Mouse (Mus musculus) embryonic facial prominence, embryonic 11.5 days (tissue): ENCODE data around the gene Cryaa. TPM values are rescaled to one million over a fixed set of nuclear protein-coding genes. Genes with fewer than 3 reads are reported as not detected.

Experiments used
- ATAC-seq: fragments of 200-750 bp; cut with Nextera tagmentation; replicated peaks from 2 replicates; pipeline ENCODE4 v1.8.0; 2017; ENCODE audit warnings: low read depth; ENCODE audit not compliant: insufficient number of reproducible peaks, low FRiP score, low TSS enrichment
- DNase-seq: peaks from one replicate; pipeline ENCODE4 v3.0.0-alpha.2; 2015; ENCODE audit warnings: low spot score
- H3K27ac ChIP-seq: fragments of 300-500 bp; sonication (generic); replicated peaks from 2 replicates; pipeline ENCODE4 v1.5.1; 2014; ENCODE audit warnings: mild to moderate bottlenecking, low read depth, low read length, control low read depth
- H3K27me3 ChIP-seq: fragments of 300-500 bp; sonication (generic); 2 replicates; pipeline ENCODE4 v1.6.1; 2014; ENCODE audit warnings: mild to moderate bottlenecking, low read length, moderate library complexity, mixed read lengths; ENCODE audit not compliant: control insufficient read depth, insufficient read depth
- H3K36me3 ChIP-seq: fragments of 300-500 bp; sonication (generic); replicated peaks from 2 replicates; pipeline ENCODE4 v1.6.1; 2014; ENCODE audit warnings: low read depth, mild to moderate bottlenecking, low read length, moderate library complexity, mixed read lengths; ENCODE audit not compliant: control insufficient read depth, insufficient read depth
- H3K4me1 ChIP-seq: fragments of 300-500 bp; sonication (generic); 2 replicates; pipeline ENCODE4 v1.6.1; 2014; ENCODE audit warnings: low read length, mixed read lengths; ENCODE audit not compliant: control insufficient read depth, insufficient read depth
- H3K4me2 ChIP-seq: fragments of 300-500 bp; sonication (generic); 2 replicates; pipeline ENCODE4 v1.6.1; 2014; ENCODE audit warnings: low read depth, mild to moderate bottlenecking, control low read depth, low read length, moderate library complexity
- H3K4me3 ChIP-seq: fragments of 300-500 bp; sonication (generic); 2 replicates; pipeline ENCODE4 v1.5.1; 2014; ENCODE audit warnings: low read depth, low read length, control low read depth
- H3K9ac ChIP-seq: fragments of 300-500 bp; sonication (generic); replicated peaks from 2 replicates; pipeline ENCODE4 v1.6.1; 2014; ENCODE audit warnings: mild to moderate bottlenecking, control low read depth, low read length
- H3K9me3 ChIP-seq: fragments of 300-500 bp; sonication (generic); replicated peaks from 2 replicates; pipeline ENCODE4 v1.6.1; 2016; ENCODE audit warnings: mild to moderate bottlenecking, low read length, inconsistent platforms, mixed read lengths; ENCODE audit not compliant: control insufficient read depth
- WGBS: fragments of 180-500 bp; shearing (Covaris S2); extraction: QIAGEN DNeasy Blood & Tissue Kit; methylation state at CpG from one replicate; pipeline ENCODE4 v1.1.7; 2014; 5-methylcytosine and 5-hydroxymethylcytosine counted together
- polyA plus RNA-seq: library from polyadenylated mRNA; unstranded; fragments of >200 nt; fragmentation: Nextera tagmentation; extraction: Ambion mirVana; gene quantifications from 2 replicates; pipeline ENCODE4 v1.2.1, GENCODE M21; 2014

The Cryaa gene
- polyA plus RNA-seq, 1 experiment from 2014 or later = 20.9 TPM

GRCm38 (mm10) chr17:31653277-31653676, 24.3 kb upstream of the Cryaa start:
- Histone ChIP-seq H3K9ac (no peak overlapping the region), H3K36me3 (peaks cover 28% of the 10 kb centered on the region), H3K4me3 (no peak overlapping the region), H3K27me3 (no peaks in the 10 kb centered on the region), H3K9me3 (no peaks in the 10 kb centered on the region), H3K4me2 (no peak overlapping the region), H3K27ac (no peak overlapping the region), H3K4me1 (no peaks in the 10 kb centered on the region)
- DNase-seq (no peak), ATAC-seq (no peak)
- 84% methylated on average over 6 of the region's 6 CpGs for WGBS

- Histone ChIP-seq H3K4me2 (no peak overlapping the region), H3K4me3 (no peak overlapping the region), H3K27ac (no peak overlapping the region), H3K9me3 (no peaks in the 10 kb centered on the region), H3K36me3 (peaks cover 27% of the 10 kb centered on the region), H3K27me3 (no peaks in the 10 kb centered on the region), H3K4me1 (no peaks in the 10 kb centered on the region), H3K9ac (no peak overlapping the region)
- ATAC-seq = no peak
- WGBS = 83% methylated on average over 4 of the region's 4 CpGs
- no peak for DNase-seq
Measured at GRCm38 (mm10) chr17:31655366-31655765, 22.2 kb upstream of the Cryaa start.

- Histone ChIP-seq H3K36me3 (peaks cover 23% of the 10 kb centered on the region), H3K4me2 (no peak overlapping the region), H3K4me1 (no peaks in the 10 kb centered on the region), H3K9ac (no peak overlapping the region), H3K27me3 (no peaks in the 10 kb centered on the region), H3K4me3 (no peak overlapping the region), H3K27ac (no peak overlapping the region), H3K9me3 (no peaks in the 10 kb centered on the region)
- 90% methylated on average over 5 of the region's 5 CpGs for WGBS
- DNase-seq (no peak), ATAC-seq (no peak)
Measured at GRCm38 (mm10) chr17:31656682-31657081, 20.9 kb upstream of the Cryaa start.

- Histone ChIP-seq H3K27ac (no peak overlapping the region), H3K9ac (peak overlapping the region; percentile 98), H3K9me3 (no peaks in the 10 kb centered on the region), H3K4me2 (peak overlapping the region; percentile 47), H3K36me3 (peaks cover 19% of the 10 kb centered on the region), H3K27me3 (no peaks in the 10 kb centered on the region), H3K4me1 (no peaks in the 10 kb centered on the region), H3K4me3 (peak overlapping the region; percentile 99)
- DNase-seq (no peak), ATAC-seq (no peak)
- 56% methylated on average over 12 of the region's 12 CpGs for WGBS
Measured at GRCm38 (mm10) chr17:31657141-31657983, 20.2 kb upstream of the Cryaa start.

GRCm38 (mm10) chr17:31658136-31658467, 19.5 kb upstream of the Cryaa start:
- H3K9me3 ChIP-seq = no peaks in the 10 kb centered on the region
- H3K27me3 ChIP-seq = no peaks in the 10 kb centered on the region
- H3K36me3 ChIP-seq = peaks cover 18% of the 10 kb centered on the region
- no peaks in the 10 kb centered on the region for H3K4me1 ChIP-seq
- ATAC-seq = no peak
- peak overlapping the region; percentile 47 for H3K4me2 ChIP-seq
- H3K4me3 ChIP-seq = peak overlapping the region; percentile 99
- no peak for DNase-seq
- peak overlapping the region; percentile 78 for H3K27ac ChIP-seq
- WGBS = under 1% methylated on average over 27 of the region's 27 CpGs
- peak overlapping the region; percentile 98 for H3K9ac ChIP-seq

GRCm38 (mm10) chr17:31658468-31659185, 19.0 kb upstream of the Cryaa start, which contains the start of gene U2af1:
TSS of gene U2af1 (minus strand) at chr17:31658892.
- Histone ChIP-seq H3K36me3 (peaks cover 13% of the 10 kb centered on the region), H3K4me2 (peak within 1 kb of the TSS; percentile 73), H3K9me3 (no peaks in the 10 kb centered on the region), H3K4me1 (no peaks in the 10 kb centered on the region), H3K4me3 (peak within 1 kb of the TSS; percentile 99), H3K27me3 (no peaks in the 10 kb centered on the region), H3K27ac (peak within 1 kb of the TSS; percentile 78), H3K9ac (peak within 1 kb of the TSS; percentile 98)
- peak; percentile 99 for DNase-seq
- WGBS = under 1% methylated on average over 71 of the region's 77 CpGs
- peak; percentile 98 for ATAC-seq

GRCm38 (mm10) chr17:31660661-31661250, 16.9 kb upstream of the Cryaa start:
- Histone ChIP-seq H3K9me3 (no peaks in the 10 kb centered on the region), H3K4me2 (no peak overlapping the region), H3K4me1 (no peaks in the 10 kb centered on the region), H3K36me3 (no peaks in the 10 kb centered on the region), H3K4me3 (no peak overlapping the region), H3K27ac (no peak overlapping the region), H3K27me3 (no peaks in the 10 kb centered on the region), H3K9ac (no peak overlapping the region)
- DNase-seq (no peak), ATAC-seq (no peak)
- WGBS = 74% methylated on average over 8 of the region's 8 CpGs

GRCm38 (mm10) chr17:31662855-31663254, 14.8 kb upstream of the Cryaa start:
- no peaks in the 10 kb centered on the region for H3K36me3 ChIP-seq
- no peak for ATAC-seq

More at GRCm38 (mm10) chr17:31662855-31663254, 14.8 kb upstream of the Cryaa start:
- no peak for DNase-seq
- Histone ChIP-seq H3K4me3 (no peak overlapping the region), H3K4me1 (no peaks in the 10 kb centered on the region), H3K27me3 (no peaks in the 10 kb centered on the region), H3K9ac (no peak overlapping the region), H3K27ac (no peak overlapping the region), H3K9me3 (no peaks in the 10 kb centered on the region), H3K4me2 (no peak overlapping the region)
